Mouse (Mus musculus) adipocyte (in vitro differentiated cells): ENCODE measurements at regions not wholly inside any gene's neighbourhood (a gene's known extent, or its start where the extent isn't known, plus 50 kb on each side); places are given as distances from the start of the nearest gene placed in this dataset.
A peak's percentile ranks its signal among the peaks of the same experiment; 100 is the strongest.

Experiments
- DNase-seq: peaks from one replicate; pipeline ENCODE4 v3.0.0-alpha.2; 2016; ENCODE audit warnings: low spot score

DNA sequence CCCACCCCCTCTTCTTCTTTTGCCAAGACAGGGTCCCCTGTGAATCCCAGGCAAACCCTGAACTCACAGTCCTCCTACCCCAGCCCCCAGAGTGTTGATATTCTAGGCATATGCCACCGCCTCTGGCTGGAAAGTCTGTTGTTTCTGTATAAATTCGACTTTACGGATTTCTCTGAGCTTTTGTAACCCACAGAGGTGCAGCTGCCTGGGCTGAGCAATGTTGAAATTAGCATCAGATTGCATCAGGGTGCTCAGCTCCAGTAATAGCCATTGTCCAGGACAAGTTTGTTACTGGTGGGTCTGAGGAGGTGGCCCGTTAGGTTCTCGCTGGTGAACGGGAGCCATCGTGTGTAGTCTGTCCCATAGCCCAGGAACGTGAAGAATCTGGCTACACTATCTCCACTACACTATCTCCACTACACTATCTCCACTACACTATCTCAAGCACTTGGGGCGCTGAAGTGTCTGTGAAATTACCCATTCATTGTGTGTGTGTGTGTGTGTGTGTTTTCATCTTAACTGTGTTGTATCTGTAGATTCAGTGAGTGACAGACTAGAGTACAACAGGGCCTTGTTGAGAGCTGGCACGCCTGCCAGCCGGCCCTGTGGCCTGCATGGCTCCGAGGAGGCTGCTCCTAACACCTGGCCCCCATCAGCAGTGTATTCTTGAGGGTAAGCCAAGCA lies 92.4 kb upstream of the Hnrnpk start:
- peak; percentile 60 for DNase-seq

DNA sequence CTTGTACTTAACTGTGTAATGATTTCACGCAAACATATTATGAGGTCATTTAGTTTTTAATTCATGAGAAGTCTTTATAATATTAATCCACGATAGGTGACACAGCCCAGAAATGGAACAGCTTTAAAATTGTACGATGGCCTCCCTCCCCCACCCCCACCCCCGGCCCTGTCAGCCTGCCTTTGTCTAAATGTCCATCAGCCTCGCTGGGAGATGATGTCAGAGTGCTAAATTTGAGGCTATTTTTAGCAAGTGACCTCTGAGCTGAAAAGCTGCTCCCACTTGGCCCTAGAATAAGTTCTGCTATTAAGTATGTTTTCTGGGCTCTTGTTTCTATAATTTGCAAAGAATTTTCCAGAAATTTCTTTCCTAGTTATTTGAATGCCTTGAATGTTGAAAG lies 91.6 kb upstream of the Hnrnpk start:
- peak; percentile 89 for DNase-seq

DNA sequence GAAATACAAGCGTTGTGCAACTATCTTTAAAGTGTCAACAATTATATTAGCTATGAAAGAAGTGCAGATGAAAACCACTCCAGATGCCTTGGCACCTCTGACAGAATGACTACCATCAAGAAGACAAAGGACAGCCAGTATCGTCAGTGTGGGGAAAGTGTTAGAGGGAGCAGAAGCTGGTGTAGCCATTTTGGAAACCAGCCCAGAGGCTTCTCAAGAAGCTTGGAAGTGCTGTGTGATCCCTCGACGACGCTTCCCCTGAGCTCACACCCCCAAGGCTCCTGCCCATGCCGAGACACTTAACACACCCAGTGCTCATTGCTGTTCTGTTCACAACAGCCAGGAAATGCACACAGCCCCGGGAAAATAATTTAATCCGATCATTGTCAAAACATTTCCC lies 87.7 kb upstream of the Hnrnpk start:
- DNase-seq: peak; percentile 64

DNA sequence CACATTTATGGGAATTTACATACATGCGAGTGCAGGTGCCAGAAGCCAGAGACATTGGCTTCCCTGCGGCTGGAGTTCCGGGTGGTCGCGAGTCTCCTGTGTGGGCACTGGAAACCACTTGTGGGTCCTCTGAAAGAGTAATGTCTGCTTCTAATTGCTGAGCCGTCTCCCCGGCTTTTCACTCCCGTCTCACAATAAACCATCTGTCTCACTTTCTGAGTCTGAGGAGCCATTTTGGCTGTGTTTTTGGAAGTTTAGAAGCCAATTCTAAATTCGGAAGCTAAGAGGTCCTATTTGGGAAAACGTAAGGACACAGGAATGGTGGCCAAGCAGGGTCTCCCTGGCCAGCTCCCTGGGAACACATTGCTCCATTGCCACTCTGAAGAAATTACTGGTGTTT lies 81.9 kb upstream of the Hnrnpk start:
- DNase-seq: no peak

DNA sequence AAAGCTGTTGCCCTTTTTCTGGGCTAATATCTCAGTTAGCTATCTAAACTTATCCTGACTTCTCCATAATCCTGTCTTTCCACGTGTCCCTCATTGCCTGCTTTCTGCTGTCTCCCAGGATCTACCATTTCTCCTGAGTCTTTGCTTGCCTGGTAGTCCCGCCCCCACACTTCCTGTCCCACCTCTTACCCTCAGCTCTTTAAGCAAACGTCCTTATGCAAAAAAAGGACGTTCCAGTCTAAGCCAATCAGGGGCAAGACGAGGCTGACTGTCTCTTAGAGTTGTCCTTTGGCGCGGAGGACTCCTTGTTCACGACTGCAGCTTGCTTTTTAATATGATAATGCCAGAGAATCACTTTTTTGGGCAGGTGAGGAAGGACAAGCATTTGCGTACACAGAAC lies 79.6 kb upstream of the Hnrnpk start:
- no peak for DNase-seq

- DNase-seq: no peak
Measured at GRCm38 (mm10) chr13:58480928-58481598, 77.9 kb upstream of the Hnrnpk start.

DNA sequence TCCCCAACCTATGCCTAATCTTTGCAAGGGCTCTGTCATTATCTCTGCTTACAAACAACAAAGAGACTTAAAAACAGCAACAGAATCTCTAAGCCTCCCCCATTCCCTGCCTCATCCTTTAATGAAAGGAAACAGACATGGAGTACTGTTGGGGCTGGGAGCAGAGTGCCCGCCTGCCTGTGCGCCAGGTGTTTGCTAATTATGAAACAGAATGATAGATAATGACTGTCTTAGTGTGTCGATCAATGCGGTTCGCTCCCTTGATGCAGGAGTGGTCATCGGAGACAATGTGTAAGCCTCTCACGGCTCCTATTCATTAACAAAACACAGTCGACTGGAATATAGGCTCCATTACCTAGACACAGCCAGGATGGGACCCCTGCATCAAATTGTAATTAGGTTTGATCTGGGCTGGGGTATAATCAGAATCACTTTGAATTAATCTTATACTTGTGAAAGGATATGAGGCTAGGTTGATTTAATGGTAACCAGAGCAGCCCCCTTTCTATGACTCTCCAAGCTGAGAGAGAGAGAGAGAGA lies 77.3 kb upstream of the Hnrnpk start:
- no peak for DNase-seq

DNA sequence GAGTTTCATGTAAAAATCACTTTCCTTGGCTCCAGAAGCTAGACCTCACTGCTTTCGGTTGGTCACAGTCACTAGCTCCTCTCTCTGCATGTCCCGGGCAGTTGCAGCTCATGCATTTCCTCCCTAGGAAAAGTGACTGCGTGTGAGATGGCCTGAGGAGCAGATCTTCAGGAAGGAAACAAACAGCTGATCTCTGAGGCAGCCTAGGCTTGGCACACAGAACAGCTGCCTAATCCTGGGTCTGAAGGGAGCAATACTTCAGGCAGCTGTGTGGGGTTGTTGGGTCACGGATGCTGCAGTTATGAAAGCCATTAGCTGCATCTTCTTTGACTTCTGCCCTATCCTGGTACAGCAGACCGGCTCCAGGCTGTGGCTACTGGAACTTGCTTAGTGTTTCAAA lies 75.3 kb upstream of the Hnrnpk start:
- peak; percentile 58 for DNase-seq

- DNase-seq: no peak
Measured at GRCm38 (mm10) chr13:58477253-58477652, 74.1 kb upstream of the Hnrnpk start.

DNA sequence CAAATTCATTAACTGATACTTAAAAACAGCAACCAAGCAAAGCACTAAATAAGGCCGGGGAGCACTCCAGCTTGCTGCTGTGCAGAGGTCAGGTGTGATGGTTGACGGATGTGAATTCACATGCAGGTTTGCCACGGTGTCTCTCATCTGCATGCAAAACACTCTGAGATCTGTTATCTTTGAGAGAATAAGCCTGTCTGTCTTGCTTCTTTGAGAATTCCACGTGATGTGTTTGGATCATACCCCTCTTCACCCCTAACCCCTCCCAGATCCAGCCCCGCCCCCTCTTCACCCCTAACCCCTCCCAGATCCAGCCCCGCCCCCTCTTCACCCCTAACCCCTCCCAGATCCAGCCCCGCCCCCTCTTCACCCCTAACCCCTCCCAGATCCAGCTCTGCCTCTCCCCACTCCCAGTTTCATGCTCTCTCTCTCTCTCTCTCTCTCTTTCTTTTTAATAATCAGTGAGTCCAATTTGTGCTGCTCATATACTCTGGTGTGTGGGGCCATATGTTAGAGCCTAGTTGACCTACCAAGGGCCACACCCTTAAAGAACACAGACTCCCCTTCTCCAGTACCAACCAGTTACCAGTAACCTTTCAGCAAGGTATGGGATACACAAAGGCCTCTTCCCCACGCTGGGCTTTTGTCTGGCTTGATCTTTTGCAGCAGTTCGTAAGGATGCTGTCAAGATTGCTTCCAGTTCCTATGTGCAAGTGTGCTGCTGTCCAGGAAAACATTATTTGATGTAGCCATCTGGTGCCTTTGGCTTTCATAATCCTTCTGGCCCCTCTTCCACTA lies 73.1 kb upstream of the Hnrnpk start:
- no peak for DNase-seq

DNA sequence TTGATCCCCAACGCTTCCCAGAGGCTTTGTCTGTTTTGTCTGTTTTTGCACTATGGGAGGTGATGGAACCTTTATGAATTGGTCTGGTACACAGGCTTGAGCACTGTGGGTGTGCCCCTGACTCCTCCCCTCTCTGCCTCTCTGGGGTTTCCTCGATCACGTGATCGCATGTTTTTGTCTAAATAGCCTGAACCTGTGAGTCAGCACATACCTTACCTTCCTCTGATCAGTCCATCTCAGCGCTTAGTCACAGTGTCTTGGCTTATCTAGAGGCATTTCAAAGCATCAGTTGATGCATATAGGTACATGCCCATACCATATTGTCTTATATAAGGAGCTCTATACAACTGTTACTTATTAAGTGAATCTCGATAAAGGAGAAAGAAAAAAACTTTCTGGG lies 72.4 kb upstream of the Hnrnpk start:
- DNase-seq: no peak

DNA sequence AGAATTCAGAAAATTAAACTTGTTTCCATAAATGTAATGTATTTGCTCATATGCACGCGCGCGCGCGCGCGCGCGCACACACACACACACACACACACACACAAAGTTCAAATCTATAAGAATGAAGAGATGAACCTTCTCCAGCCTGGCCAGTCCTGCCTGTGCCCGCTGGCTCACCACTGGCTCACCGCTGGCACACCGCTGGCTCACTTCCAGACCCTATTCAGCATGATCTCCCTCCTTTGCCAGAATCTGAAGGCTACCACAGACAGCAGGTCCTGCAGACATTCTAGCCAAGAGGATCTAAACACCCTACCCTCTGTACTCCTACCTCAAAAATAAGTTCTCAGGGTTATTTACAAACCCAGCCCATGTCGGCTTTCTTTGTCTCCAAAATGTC lies 69.3 kb upstream of the Hnrnpk start:
- DNase-seq: no peak

GRCm38 (mm10) chr13:58471704-58472103 lies 68.6 kb upstream of the Hnrnpk start:
- DNase-seq: no peak

GRCm38 (mm10) chr13:58469731-58470130 lies 66.6 kb upstream of the Hnrnpk start:
- peak; percentile 90 for DNase-seq

DNA sequence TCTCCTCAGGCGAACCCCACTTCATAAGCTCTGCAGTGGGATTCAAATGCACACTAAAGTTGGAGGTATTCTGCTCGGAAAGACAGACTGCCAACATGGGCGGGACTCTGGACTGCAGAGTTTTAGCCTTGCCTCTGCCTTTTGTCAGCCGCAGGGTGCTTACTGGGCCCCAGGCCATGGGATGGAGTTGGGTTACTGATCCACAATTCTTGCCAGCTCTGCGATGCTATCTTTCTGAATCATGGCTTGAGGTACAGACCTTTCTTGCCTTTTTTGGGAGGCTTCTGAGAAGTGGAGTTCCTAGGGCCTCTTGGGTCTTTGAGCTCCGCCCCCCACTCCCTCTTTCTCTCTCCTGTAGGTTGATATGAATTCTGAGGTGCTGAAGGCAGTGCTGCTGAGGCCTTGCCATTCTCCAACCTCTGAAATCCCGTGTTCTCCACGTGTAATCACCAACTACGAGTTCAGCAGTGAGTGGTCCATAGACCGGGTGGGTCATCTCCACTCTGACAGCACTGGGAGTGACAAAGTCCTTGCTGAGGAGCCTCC lies 64.0 kb upstream of the Hnrnpk start:
- peak; percentile 69 for DNase-seq

DNA sequence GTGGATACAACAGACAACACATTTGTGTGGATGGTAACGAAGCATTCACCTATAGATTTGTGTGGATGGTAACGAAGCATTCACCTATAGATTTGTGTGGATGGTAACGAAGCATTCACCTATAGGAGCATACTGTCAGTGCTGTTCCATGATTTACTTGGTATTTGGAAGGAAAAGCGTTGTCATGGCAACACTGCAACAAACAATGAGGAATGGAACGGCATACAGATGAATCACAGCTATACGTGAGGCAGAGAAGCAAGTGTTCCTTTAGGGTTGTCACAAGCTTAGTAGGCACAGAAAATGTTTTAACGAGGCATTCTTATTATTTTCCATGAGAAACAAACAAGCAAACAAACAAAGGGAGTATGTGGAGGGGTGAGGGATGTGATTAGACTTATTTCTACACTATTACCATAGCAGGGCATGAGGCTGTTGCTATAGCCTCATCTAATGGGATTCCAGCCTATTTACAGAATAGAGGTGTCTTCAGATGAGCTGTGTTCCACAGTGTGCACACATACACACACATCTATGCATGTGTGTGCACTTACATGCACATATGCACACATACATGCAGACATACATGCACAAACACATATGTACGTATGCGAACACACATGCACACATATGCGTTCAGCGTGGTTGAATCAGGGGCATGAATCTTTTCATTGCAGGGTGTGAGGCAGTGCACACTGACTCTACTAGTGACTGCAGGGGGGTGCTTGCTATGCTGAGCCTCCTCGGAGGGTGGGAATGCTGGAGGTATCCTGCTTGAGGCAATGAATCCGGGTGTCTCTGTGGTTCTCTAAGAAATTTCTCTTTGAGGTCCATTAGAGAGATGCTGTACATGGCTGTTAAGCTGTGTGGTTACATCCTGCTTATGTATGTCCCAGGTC lies 62.3 kb upstream of the Hnrnpk start:
- DNase-seq: no peak
